Mouse (Mus musculus) hindbrain, embryonic 12.5 days (tissue): ENCODE results near the gene Lmln. TPM values are rescaled to one million over a fixed set of nuclear protein-coding genes. Genes with fewer than 3 reads are reported as not detected.
"Not testable (repeated sequence)": the region's sequence is repeated elsewhere in the genome, so short reads cannot be mapped to it uniquely, and the experiment has no call there.

Source experiments
- ATAC-seq: fragments of 200-750 bp; cut with Nextera tagmentation; 2 replicates; pipeline ENCODE4 v1.8.0; 2017; ENCODE audit warnings: moderate TSS enrichment; ENCODE audit not compliant: low FRiP score
- H3K27ac ChIP-seq: fragments of 300-500 bp; sonication (generic); 2 replicates; pipeline ENCODE4 v1.5.1; 2016; ENCODE audit warnings: mild to moderate bottlenecking
- H3K27me3 ChIP-seq: fragments of 300-500 bp; sonication (generic); 2 replicates; pipeline ENCODE4 v1.6.1; 2016; ENCODE audit warnings: mild to moderate bottlenecking
- H3K36me3 ChIP-seq: fragments of 300-500 bp; sonication (generic); 2 replicates; pipeline ENCODE4 v1.6.1; 2016; ENCODE audit warnings: mild to moderate bottlenecking
- H3K4me1 ChIP-seq: fragments of 300-500 bp; sonication (generic); 2 replicates; pipeline ENCODE4 v1.6.1; 2016
- H3K4me2 ChIP-seq: fragments of 300-500 bp; sonication (generic); replicated peaks from 2 replicates; pipeline ENCODE4 v1.6.1; 2016; ENCODE audit warnings: mild to moderate bottlenecking
- H3K4me3 ChIP-seq: fragments of 300-500 bp; sonication (generic); 2 replicates; pipeline ENCODE4 v1.5.1; 2016; ENCODE audit warnings: mild to moderate bottlenecking
- H3K9ac ChIP-seq: fragments of 300-500 bp; sonication (generic); 2 replicates; pipeline ENCODE4 v1.6.1; 2016; ENCODE audit warnings: mild to moderate bottlenecking, moderate library complexity
- H3K9me3 ChIP-seq: fragments of 300-500 bp; sonication (generic); replicated peaks from 2 replicates; pipeline ENCODE4 v1.6.1; 2016; ENCODE audit warnings: mild to moderate bottlenecking
- whole genome bisulfite sequencing: fragments of 180-500 bp; shearing (Covaris S2); methylation state at CpG from one replicate; pipeline ENCODE4 v1.1.7; 2016; 5-methylcytosine and 5-hydroxymethylcytosine counted together
- polyA plus RNA-seq: library from polyadenylated mRNA; unstranded; fragments of >200 nt; fragmentation: Nextera tagmentation; extraction: Ambion mirVana; gene quantifications from 2 replicates; pipeline ENCODE4 v1.2.1, GENCODE M21; 2016

Lmln gene
- polyA plus RNA-seq, 1 experiment from 2014 or later: 3.0 TPM

DNA sequence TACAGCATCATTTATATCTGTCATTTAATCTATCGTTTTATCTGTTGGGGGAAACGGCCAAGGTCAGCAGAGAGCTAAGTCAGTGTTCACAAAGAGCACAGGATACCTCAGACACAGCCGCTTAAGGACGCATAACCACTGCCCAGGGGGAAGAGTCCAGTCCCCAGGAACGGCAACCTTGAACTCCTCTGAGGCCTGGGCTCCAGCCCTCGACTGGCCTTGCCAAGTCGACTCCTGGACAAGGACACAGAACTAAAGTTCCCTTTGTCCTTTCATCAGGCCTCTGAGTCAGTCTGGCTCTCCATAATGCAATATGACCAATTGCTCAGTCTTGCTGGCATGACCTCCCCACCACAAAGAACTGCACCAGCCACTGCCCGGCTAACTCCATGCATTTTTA is 23.3 kb downstream of the Lmln start:
- H3K9ac ChIP-seq: no peak overlapping the region
- H3K27me3 ChIP-seq: no peaks in the 10 kb centered on the region
- no peak overlapping the region for H3K4me3 ChIP-seq
- no peak overlapping the region for H3K27ac ChIP-seq
- peaks cover 17% of the 10 kb centered on the region for H3K36me3 ChIP-seq
- no peak overlapping the region for H3K4me2 ChIP-seq
- no peaks in the 10 kb centered on the region for H3K9me3 ChIP-seq
- ATAC-seq: no peak
- 82% methylated on average over 8 of the region's 8 CpGs for WGBS
- no peaks in the 10 kb centered on the region for H3K4me1 ChIP-seq

DNA sequence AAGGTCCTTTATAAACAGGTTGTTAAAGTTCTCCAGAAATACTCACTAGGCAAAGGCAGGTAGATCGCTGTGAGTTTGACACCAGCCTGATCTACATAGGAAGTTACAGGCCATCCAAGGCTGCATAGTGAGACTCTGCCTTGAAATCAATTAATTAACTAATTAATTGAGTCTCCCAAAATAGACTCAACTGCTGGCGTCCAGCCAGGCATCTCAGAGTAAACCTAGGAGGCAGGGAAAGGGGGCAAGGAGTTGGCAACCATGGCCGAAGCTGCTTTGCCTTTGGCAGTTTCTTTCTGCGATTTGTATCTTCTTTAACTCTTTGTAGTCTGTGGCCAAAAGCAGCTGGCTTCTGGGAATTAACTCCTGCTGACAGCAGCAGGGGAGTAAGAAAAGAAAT is 51.4 kb downstream of the Lmln start:
- WGBS: 45% methylated on average over 4 of the region's 4 CpGs
- no peak overlapping the region for H3K4me2 ChIP-seq
- no peak for ATAC-seq
- peaks cover 8% of the 10 kb centered on the region; the same call in 1 of the 2 replicates for H3K4me1 ChIP-seq
- H3K27ac ChIP-seq: no peak overlapping the region
- no peak overlapping the region for H3K9ac ChIP-seq
- H3K36me3 ChIP-seq: peaks cover 14% of the 10 kb centered on the region
- H3K4me3 ChIP-seq: no peak overlapping the region
- H3K27me3 ChIP-seq: no peaks in the 10 kb centered on the region
- no peaks in the 10 kb centered on the region for H3K9me3 ChIP-seq

DNA sequence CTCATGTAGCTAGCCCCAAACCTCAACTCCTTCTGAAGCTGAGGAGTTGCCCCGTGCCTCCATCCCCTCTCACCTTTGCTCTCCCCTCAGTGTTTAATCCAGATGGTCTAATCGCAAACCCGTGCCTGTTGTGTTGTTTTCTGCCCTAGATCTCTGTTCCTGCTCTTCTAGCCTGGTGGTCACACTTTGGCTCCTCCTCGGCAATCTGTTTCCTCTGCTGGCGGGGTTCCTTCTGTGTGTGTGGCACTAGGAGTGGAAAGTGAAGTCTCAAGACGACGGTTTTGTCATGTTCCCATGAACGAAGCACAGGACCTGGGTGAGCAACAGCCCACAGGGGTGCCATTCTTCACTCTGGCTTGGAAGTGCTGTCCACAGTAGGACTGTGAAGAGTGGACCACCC is 61.1 kb downstream of the Lmln start:
- no peak for ATAC-seq
- 68% methylated on average over 8 of the region's 8 CpGs for WGBS
- peaks cover 15% of the 10 kb centered on the region; the same call in 1 of the 2 replicates for H3K36me3 ChIP-seq

DNA sequence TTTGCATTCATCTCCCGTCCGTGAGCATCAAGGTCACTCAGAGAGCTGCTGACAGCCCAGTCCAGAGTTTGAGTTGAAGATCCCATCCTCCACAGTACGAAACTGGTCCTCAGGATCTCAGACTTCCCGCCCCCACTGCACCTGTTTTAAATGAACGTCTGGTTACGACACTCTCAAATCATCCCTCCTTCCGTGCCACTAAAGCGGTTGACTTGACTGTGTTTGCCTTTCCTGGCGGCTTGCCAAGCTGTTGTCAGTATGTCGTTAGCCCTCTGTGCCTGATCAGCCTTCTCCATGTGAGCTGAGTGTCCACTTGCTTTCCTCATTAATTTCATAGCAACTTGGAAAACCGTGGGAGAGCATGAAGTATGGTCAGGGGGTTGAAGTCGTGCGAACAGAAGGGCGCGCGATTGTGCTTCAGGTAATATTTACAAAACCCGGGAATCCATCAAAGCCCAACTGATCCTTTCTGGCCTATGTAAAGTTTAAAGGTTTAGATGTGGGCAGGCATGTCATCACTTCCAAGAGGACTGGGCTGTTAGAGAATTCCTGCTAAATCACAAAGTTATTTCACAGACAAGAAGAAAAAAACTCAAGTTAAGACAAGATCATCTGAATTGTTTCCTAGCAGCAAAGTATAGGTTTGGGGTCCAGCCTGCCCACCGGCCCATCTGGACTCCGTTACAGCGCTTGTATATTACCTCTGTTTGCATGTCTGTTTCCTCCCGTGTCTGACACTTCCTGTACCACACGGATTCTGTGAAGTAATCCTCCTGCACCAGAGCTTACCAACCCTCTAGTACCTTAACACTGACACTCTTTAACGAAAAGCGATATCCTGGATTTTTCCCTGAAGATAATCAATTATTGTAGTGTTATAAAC is 61.9 kb downstream of the Lmln start:
- no peaks in the 10 kb centered on the region for H3K27me3 ChIP-seq
- H3K9ac ChIP-seq: no peak overlapping the region
- ATAC-seq: no peak
- no peaks in the 10 kb centered on the region for H3K4me1 ChIP-seq
- peaks cover 15% of the 10 kb centered on the region; the same call in 1 of the 2 replicates for H3K36me3 ChIP-seq
- H3K4me2 ChIP-seq: no peak overlapping the region
- no peak overlapping the region for H3K4me3 ChIP-seq
- no peak overlapping the region for H3K27ac ChIP-seq
- H3K9me3 ChIP-seq: no peaks in the 10 kb centered on the region
- WGBS: 75% methylated on average over 24 of the region's 24 CpGs

More for the DNA sequence above, 61.1 kb downstream of the Lmln start:
- no peaks in the 10 kb centered on the region for H3K9me3 ChIP-seq
- no peak overlapping the region for H3K4me3 ChIP-seq
- no peaks in the 10 kb centered on the region for H3K4me1 ChIP-seq
- H3K27me3 ChIP-seq: no peaks in the 10 kb centered on the region
- no peak overlapping the region for H3K27ac ChIP-seq
- no peak overlapping the region for H3K4me2 ChIP-seq
- no peak overlapping the region for H3K9ac ChIP-seq

DNA sequence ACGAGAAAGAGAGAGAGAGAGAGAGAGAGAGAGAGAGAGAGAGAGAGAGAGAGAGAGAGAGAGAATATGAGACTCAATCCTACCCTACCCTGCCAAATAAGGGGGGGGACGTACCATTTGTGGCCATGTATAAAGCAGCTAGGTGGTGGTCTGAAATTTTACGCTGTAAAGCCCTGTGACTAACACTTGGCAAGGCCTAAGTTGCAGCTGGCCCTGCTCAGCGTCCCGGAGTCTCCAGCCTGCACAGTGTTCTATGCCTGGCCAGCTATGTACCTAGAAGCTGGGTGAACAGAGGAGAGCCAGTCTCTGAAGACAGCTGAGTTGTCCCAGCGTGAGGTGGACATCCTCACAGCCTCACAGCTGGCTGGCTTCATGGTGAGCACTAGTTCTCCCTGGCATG is 64.7 kb downstream of the Lmln start:
- Histone ChIP-seq H3K36me3 (peaks cover 15% of the 10 kb centered on the region; the same call in 1 of the 2 replicates), H3K4me1 (no peaks in the 10 kb centered on the region), H3K27me3 (no peaks in the 10 kb centered on the region), H3K27ac (no peak overlapping the region), H3K9ac (no peak overlapping the region), H3K9me3 (no peaks in the 10 kb centered on the region), H3K4me3 (no peak overlapping the region), H3K4me2 (no peak overlapping the region)
- 84% methylated on average over 6 of the region's 6 CpGs for WGBS
- no peak for ATAC-seq

DNA sequence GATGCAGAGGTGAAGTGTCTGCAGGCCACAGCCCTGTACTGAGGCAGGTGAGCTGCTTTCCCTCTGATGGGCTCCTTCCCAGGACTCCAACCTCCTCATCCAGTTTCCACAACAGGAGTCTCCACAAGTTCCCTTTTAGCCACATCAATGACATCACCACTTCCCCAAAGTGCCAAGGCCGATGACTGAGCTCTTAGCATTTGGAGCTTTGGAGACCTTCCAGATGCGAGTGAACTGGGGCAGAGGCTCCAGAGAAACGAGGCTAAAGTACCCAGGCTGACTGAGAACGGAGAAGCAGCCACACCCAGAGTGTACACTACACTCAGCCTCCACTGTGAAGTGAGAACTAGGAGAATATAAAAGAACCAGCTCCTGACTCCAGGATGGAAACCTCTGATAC is 68.4 kb downstream of the Lmln start:
- Histone ChIP-seq H3K9ac (no peak overlapping the region), H3K27ac (no peak overlapping the region), H3K4me3 (no peak overlapping the region), H3K4me1 (no peaks in the 10 kb centered on the region), H3K36me3 (0 out of 2 replicates have a peak, but pooled peaks cover 3% of the 10 kb centered on the region), H3K4me2 (no peak overlapping the region), H3K27me3 (no peaks in the 10 kb centered on the region), H3K9me3 (no peaks in the 10 kb centered on the region)
- 79% methylated on average over 4 of the region's 4 CpGs for WGBS
- ATAC-seq: no peak

DNA sequence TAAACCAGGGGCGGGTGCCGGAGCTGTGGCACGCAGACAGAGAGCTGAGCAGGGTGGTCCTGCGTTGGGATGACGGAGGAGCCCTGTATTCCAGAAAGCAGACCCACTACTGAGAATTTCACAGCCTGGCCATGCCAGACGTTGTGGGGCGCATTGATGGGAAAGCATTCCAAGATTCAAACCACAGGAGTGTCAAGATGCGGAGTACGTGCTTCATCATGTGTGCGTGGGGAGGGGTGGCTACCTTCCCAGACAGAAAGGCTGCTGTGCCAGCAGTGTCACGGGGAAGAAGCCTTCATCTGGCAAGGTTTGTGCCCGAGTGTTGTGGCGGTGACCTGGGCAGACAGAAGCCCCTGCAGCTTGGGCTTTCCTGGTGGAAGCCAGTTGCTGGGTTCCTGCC is 70.9 kb downstream of the Lmln start:
- 77% methylated on average over 13 of the region's 13 CpGs for WGBS
- Histone ChIP-seq H3K4me2 (no peak overlapping the region), H3K36me3 (no peaks in the 10 kb centered on the region)

DNA sequence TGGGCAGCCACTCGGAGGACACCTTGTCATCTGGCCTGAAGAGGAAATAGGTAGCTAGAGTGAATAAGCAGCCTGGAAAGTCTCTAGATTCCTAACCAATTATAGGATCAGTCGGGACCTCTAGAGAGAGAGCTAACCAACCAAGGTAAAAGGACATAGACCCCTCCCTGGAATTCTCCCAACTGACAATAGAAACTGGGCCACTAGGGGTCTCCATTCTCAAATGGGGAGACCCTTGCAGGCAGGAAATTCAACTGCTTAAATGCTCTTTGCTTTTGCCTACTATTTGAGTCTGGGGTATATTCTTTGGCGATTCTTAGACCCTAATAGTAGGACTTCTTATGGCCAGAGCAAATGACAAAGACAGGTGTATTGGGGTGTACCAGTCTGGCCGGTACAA is 72.8 kb downstream of the Lmln start:
- no peak overlapping the region for H3K9ac ChIP-seq
- no peaks in the 10 kb centered on the region for H3K4me1 ChIP-seq
- no peak overlapping the region for H3K4me3 ChIP-seq
- 72% methylated on average over 4 of the region's 4 CpGs for WGBS
- H3K27ac ChIP-seq: no peak overlapping the region
- H3K36me3 ChIP-seq: no peaks in the 10 kb centered on the region
- no peak overlapping the region for H3K4me2 ChIP-seq
- H3K27me3 ChIP-seq: no peaks in the 10 kb centered on the region
- ATAC-seq: no peak
- no peaks in the 10 kb centered on the region for H3K9me3 ChIP-seq

More for the DNA sequence above, 70.9 kb downstream of the Lmln start:
- Histone ChIP-seq H3K27me3 (no peaks in the 10 kb centered on the region), H3K27ac (no peak overlapping the region), H3K9ac (no peak overlapping the region), H3K9me3 (no peaks in the 10 kb centered on the region), H3K4me3 (no peak overlapping the region), H3K4me1 (no peaks in the 10 kb centered on the region)
- ATAC-seq: no peak

DNA sequence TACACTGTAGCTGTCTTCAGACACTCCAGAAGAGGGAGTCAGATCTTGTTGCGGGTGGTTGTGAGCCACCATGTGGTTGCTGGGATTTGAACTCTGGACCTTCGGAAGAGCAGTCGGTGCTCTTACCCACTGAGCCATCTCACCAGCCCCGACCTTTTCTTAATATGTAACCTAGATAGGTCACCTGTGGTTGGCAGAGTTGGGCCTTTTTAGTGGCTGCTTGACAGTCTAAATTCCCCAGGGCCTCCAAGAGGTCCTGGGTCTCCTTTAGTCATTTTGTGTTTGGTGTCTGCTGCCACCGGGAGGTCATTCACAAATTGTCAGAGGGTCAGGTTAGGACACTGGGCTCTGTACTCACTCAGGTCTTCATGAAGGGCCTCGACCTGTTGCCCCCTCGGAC is 76.7 kb downstream of the Lmln start:
- H3K9ac ChIP-seq, H3K4me3 ChIP-seq, H3K4me1 ChIP-seq, ATAC-seq, H3K4me2 ChIP-seq, H3K9me3 ChIP-seq, H3K36me3 ChIP-seq, H3K27me3 ChIP-seq, H3K27ac ChIP-seq: not testable (repeated sequence)
- 81% methylated on average over 6 of the region's 7 CpGs for WGBS

DNA sequence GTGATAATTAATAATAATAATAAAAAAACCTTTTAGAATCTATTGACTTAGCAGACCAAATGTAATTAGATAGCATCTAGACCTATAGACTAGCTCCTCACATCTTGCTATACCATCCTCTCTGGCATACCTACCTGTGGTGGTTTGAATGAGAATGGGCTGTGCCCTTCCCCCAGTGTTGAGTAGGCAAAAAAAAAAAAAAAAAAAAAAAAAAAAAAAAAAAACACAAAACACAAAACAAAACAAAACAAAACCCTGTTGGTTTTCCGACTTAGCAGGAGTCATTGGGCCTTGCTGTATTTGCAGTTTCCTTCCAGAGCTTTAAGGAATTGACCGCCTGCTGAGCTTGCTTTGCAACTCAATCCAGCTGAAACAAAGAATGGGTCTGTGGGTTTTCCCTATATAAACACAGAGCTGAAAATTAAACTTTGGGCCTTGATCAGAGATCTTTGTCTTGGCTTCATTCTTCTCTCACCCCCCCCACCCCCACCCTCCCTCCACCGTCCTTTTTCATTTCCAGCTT is 79.5 kb downstream of the Lmln start:
- ATAC-seq: no peak
- Histone ChIP-seq H3K9me3 (no peaks in the 10 kb centered on the region), H3K27me3 (no peaks in the 10 kb centered on the region), H3K4me2 (no peak overlapping the region), H3K4me1 (no peaks in the 10 kb centered on the region), H3K9ac (no peak overlapping the region), H3K27ac (no peak overlapping the region), H3K4me3 (no peak overlapping the region), H3K36me3 (no peaks in the 10 kb centered on the region)
- WGBS: 29% methylated on average over 3 of the region's 3 CpGs

DNA sequence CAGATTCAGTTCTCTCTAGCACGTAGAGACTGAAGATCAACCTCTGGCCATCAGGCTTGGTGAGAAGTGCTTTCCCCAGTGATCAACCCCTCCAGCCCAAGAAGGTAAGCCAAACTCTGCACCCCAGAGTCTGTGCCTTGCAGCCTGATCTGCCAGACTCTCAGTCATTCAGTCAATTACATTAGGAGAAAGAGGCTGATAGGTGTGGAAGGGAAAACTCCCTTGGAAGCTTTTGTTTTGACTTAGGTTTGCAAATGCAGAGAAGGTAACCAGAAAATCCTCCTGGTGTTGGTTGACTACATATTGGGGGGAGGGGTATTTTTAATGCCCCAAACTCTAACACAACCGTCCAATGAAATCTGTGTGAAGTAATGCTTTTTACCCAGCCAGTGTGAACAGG is 81.1 kb downstream of the Lmln start:
- no peaks in the 10 kb centered on the region for H3K4me1 ChIP-seq
- no peaks in the 10 kb centered on the region for H3K27me3 ChIP-seq
- no peaks in the 10 kb centered on the region for H3K9me3 ChIP-seq
- WGBS: 76% methylated on average over 2 of the region's 2 CpGs
- H3K27ac ChIP-seq: no peak overlapping the region
- H3K36me3 ChIP-seq: no peaks in the 10 kb centered on the region
- no peak overlapping the region for H3K4me2 ChIP-seq
- ATAC-seq: no peak
- no peak overlapping the region for H3K9ac ChIP-seq
- H3K4me3 ChIP-seq: no peak overlapping the region

DNA sequence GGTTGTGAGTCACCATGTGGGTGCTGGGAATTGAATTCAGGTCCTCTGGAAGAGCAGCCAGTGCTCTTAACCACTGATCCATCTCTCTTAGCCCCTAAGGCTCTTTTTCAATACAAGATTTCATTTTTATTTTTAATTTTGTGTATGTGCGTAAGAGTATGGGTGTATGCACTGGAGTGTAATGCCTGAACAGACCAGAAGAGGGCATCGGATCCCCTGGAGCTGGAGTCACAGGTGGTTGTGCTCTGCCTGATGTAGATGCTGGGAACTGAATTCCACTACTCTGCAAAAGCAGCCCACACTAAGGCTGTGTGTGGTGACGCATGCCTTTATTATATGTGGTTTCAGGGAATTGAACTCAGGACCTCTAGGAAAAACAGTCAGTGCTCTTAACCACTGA is 83.9 kb downstream of the Lmln start:
- Histone ChIP-seq H3K36me3 (no peaks in the 10 kb centered on the region), H3K27me3 (no peaks in the 10 kb centered on the region), H3K4me1 (no peaks in the 10 kb centered on the region), H3K9me3 (no peaks in the 10 kb centered on the region), H3K9ac (no peak overlapping the region), H3K4me2 (no peak overlapping the region), H3K4me3 (no peak overlapping the region), H3K27ac (no peak overlapping the region)
- ATAC-seq: no peak
- WGBS: 94% methylated on average over 3 of the region's 3 CpGs

DNA sequence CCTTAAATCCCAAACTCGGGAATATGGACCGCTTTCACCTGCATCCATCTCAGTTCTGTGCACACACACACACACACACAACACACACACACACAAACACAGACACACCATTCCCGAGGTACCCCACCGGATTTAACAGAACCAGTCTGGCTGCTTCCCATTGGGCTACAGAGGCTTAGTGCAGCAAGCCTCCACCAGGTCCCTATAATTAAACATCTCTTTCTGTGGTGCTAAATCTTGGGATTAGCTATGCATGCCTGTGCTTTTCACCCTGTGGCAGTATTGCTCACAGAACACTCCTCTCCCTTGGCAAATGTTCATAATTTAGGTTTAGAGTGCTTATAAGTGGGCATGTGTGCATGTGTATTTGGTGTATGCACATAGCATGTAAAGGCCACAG is 85.8 kb downstream of the Lmln start:
- no peak for ATAC-seq
- no peaks in the 10 kb centered on the region for H3K4me1 ChIP-seq
- H3K4me3 ChIP-seq: no peak overlapping the region
- no peaks in the 10 kb centered on the region for H3K9me3 ChIP-seq
- H3K36me3 ChIP-seq: no peaks in the 10 kb centered on the region
- no peak overlapping the region for H3K9ac ChIP-seq
- H3K27me3 ChIP-seq: no peaks in the 10 kb centered on the region
- no peak overlapping the region for H3K27ac ChIP-seq
- no peak overlapping the region for H3K4me2 ChIP-seq
- 90% methylated on average over 4 of the region's 4 CpGs for WGBS
